Mouse (Mus musculus): ENCODE data around the gene Cenpn. TPM values are rescaled to one million over a fixed set of nuclear protein-coding genes. Genes with fewer than 3 reads are reported as not detected.

Cenpn gene
- 10 to 100 TPM; 15.8 to 15.9 TPM for total RNA-seq (2023)

GRCm38 (mm10) chr8:116921337-116922059, at the start of gene Cenpn, which contains the start of gene Cmc2:
TSS of gene Cenpn (plus strand) at chr8:116921730.
TSS of gene Cmc2 (minus strand) at chr8:116921455.

GRCm38 (mm10) chr8:116943161-116943554, 21.6 kb downstream of the Cenpn start, which contains the start of gene Atmin:
TSS of gene Atmin (plus strand) at chr8:116943393.

GRCm38 (mm10) chr8:116978631-116979256, 57.2 kb downstream of the Cenpn start, which contains the start of gene 1700030J22Rik:
TSS of gene 1700030J22Rik (minus strand) at chr8:116978959.

Other genes starting within 250 kb of the Cenpn start
- gene Cdyl2, start 188.7 kb upstream of the Cenpn start, total RNA-seq (2023) = 1 to 10 TPM; 6.2 to 8.4 TPM
- 10 to 100 TPM in 1 of 2 experiments, 1 to 10 TPM in 1; 9.2 to 12.2 TPM for gene Cmc2, start 275 bp upstream of the Cenpn start, total RNA-seq (2023)
- 10 to 100 TPM in 1 of 2 experiments, 1 to 10 TPM in 1; 7.8 to 11.0 TPM for gene Atmin, start 21.7 kb downstream of the Cenpn start, total RNA-seq (2023)
- gene 1700030J22Rik, start 57.2 kb downstream of the Cenpn start, total RNA-seq (2023) = under 1 TPM; 0.16 to 0.42 TPM
- gene Gcsh, start 71.8 kb downstream of the Cenpn start, total RNA-seq (2023) = 1 to 10 TPM; 5.4 to 6.1 TPM
- under 1 TPM; 0.07 to 0.13 TPM for gene Pkd1l2, start 160.7 kb downstream of the Cenpn start, total RNA-seq (2023)
- not detected for gene Bco1, start 174.1 kb downstream of the Cenpn start, total RNA-seq (2023)
- gene Gan, start 236.4 kb downstream of the Cenpn start, total RNA-seq (2023) = 1 to 10 TPM; 5.2 to 5.4 TPM

Measured in neutrophil, adult 59 days (primary cell).